Mouse (Mus musculus) kidney, embryonic 14.5 days (tissue): Measurements from ENCODE around the gene Slc30a10. TPM values are rescaled to one million over a fixed set of nuclear protein-coding genes. Genes with fewer than 3 reads are reported as not detected.

Source experiments
- ATAC-seq: fragments of 200-750 bp; cut with Nextera tagmentation; 2 replicates; pipeline ENCODE4 v1.8.0; 2017; ENCODE audit warnings: moderate number of reproducible peaks, mild to moderate bottlenecking, moderate TSS enrichment, moderate library complexity; ENCODE audit not compliant: low FRiP score, low TSS enrichment
- H3K27ac ChIP-seq: fragments of 300-500 bp; sonication (generic); 2 replicates; pipeline ENCODE4 v1.5.1; 2014; ENCODE audit warnings: low read depth, mild to moderate bottlenecking, low read length, moderate library complexity, mixed read lengths
- H3K27me3 ChIP-seq: fragments of 300-500 bp; sonication (generic); 2 replicates; pipeline ENCODE4 v1.6.1; 2014; ENCODE audit warnings: mild to moderate bottlenecking, low read length; ENCODE audit not compliant: control insufficient read depth, insufficient read depth
- H3K36me3 ChIP-seq: fragments of 300-500 bp; sonication (generic); 2 replicates; pipeline ENCODE4 v1.6.1; 2014; ENCODE audit warnings: low read length, mixed read lengths; ENCODE audit not compliant: control insufficient read depth, insufficient read depth
- H3K4me1 ChIP-seq: fragments of 300-500 bp; sonication (generic); 2 replicates; pipeline ENCODE4 v1.6.1; 2014; ENCODE audit warnings: low read length, mixed read lengths; ENCODE audit not compliant: control insufficient read depth, insufficient read depth
- H3K4me2 ChIP-seq: fragments of 300-500 bp; sonication (generic); replicated peaks from 2 replicates; pipeline ENCODE4 v1.6.1; 2014; ENCODE audit warnings: low read depth, mild to moderate bottlenecking, low read length
- H3K4me3 ChIP-seq: fragments of 300-500 bp; sonication (generic); 2 replicates; pipeline ENCODE4 v1.5.1; 2014; ENCODE audit warnings: mild to moderate bottlenecking, low read length
- H3K9ac ChIP-seq: fragments of 300-500 bp; sonication (generic); 2 replicates; pipeline ENCODE4 v1.6.1; 2014; ENCODE audit warnings: low read depth, mild to moderate bottlenecking, low read length, moderate library complexity
- H3K9me3 ChIP-seq: fragments of 300-500 bp; sonication (generic); 2 replicates; pipeline ENCODE4 v1.6.1; 2016; ENCODE audit warnings: low read length; ENCODE audit not compliant: control insufficient read depth
- WGBS: fragments of 180-500 bp; shearing (Covaris S2); extraction: QIAGEN DNeasy Blood & Tissue Kit; methylation state at CpG from one replicate; pipeline ENCODE4 v1.1.7; 2014; 5-methylcytosine and 5-hydroxymethylcytosine counted together
- polyA plus RNA-seq: library from polyadenylated mRNA; unstranded; fragments of >200 nt; fragmentation: Nextera tagmentation; extraction: Ambion mirVana; gene quantifications from 2 replicates; pipeline ENCODE4 v1.2.1, GENCODE M21; 2014

The Slc30a10 gene
- polyA plus RNA-seq, 1 experiment from 2014 or later: 0.22 TPM

DNA sequence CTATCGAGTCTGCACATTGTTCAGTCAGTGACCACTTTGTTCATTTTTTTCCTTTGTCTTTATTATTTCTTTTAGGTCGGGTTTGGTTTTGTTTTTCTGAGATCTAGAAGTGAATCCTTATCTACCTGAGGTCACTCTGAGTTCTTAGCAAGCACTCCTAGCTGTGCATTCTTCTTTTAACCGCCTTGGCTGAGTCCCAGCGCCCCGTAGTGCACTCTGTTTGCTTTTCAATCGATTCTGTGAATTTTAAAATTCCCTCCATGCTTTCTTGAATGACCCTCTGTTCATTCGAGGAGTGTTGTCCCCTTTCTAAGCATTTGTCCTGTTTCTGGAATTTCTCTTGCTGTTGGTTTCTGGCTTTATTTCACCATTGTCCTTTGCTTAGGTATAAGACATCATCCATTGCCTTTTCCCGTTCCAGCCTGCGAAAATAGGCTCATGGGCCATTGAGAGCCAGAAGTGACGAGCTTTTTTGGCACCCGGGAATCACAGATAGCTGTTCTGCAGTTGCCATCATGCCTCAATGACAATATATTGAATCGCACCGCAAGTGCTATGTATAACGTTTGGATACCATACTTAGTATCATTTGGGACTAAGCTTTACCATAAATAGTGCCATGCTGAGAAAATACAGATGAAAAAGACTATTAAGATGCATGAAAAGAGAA lies 42.3 kb downstream of the Slc30a10 start:
- no peaks in the 10 kb centered on the region for H3K4me1 ChIP-seq
- H3K36me3 ChIP-seq: no peaks in the 10 kb centered on the region
- no peak for ATAC-seq
- 83% methylated on average over 14 of the region's 14 CpGs for WGBS
- H3K27ac ChIP-seq: no peak overlapping the region
- no peak overlapping the region for H3K9ac ChIP-seq
- no peaks in the 10 kb centered on the region for H3K27me3 ChIP-seq
- H3K4me3 ChIP-seq: no peak overlapping the region
- no peak overlapping the region for H3K4me2 ChIP-seq
- H3K9me3 ChIP-seq: no peaks in the 10 kb centered on the region

DNA sequence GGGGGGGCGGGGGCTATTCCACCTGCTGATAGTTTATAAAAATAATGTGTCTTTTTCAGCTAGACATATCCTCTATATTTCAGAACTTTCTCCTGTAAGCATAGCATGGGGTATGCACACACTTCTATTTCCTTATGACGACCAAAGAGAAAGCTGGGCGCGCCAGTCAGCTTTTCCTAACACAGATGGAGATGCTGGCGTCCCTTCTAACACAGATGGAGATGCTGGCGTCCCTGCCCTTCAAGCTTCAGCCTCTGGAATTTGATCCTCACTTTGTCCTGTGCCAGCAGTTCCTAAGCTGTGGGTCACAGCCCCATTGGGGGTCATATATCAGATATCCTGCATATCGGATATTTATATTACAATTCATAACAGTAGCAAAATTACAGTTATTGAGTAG lies 46.0 kb downstream of the Slc30a10 start:
- no peak overlapping the region for H3K9ac ChIP-seq
- H3K4me2 ChIP-seq: no peak overlapping the region
- H3K4me1 ChIP-seq: no peaks in the 10 kb centered on the region
- no peaks in the 10 kb centered on the region for H3K36me3 ChIP-seq
- H3K27me3 ChIP-seq: no peaks in the 10 kb centered on the region
- no peak overlapping the region for H3K27ac ChIP-seq
- no peaks in the 10 kb centered on the region for H3K9me3 ChIP-seq
- ATAC-seq: no peak
- H3K4me3 ChIP-seq: no peak overlapping the region
- 71% methylated on average over 7 of the region's 7 CpGs for WGBS

DNA sequence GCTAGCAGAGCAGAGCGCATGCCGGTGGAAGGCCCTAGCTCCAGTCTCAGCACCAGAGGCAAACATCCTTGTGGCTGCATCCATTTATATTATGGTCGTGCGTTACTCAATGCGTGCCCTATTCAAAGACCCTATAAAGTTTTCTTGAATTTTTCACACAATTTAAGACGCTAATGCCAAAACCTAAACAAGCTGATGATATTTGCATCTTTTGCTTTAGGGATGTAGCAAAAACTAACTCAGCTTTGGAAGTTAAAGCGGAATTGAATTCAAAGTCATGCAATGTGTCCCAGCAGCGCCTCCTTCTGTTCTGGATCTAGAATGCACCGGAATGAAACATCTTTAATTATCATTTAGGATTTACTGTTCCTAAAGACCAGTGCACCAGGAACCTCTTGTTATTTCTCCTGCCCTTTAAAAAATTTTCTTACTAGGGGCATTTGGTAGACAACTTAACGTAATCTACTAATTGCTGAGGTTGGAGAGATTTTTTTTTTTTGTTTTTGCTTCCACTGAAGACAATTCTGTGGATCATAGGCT lies 47.2 kb downstream of the Slc30a10 start:
- H3K4me1 ChIP-seq: no peaks in the 10 kb centered on the region
- no peaks in the 10 kb centered on the region for H3K9me3 ChIP-seq
- 38% methylated on average over 10 of the region's 10 CpGs for WGBS
- H3K9ac ChIP-seq: no peak overlapping the region
- H3K36me3 ChIP-seq: no peaks in the 10 kb centered on the region
- no peak overlapping the region for H3K4me3 ChIP-seq
- no peak overlapping the region for H3K27ac ChIP-seq
- no peak for ATAC-seq
- H3K27me3 ChIP-seq: no peaks in the 10 kb centered on the region
- no peak overlapping the region for H3K4me2 ChIP-seq

DNA sequence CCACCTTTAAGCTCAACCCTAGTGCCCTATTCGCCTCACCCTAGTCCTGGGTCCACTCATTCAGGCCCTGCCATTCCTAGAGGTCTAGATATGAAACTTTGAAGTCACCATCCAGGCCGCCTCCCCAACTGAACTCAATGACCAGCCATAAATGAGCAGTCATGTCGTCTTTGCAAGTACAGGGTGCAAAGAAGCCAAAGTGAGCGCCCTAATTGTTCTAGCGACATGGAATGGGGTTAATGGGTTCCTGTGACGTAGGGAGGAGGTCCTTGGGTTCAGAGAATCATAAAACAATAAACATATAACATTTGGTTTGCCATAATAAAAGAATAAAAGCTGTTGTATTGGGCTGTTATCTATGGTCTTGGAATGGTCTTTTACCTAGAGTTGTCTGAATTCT lies 47.9 kb downstream of the Slc30a10 start:
- Histone ChIP-seq H3K9me3 (no peaks in the 10 kb centered on the region), H3K4me2 (no peak overlapping the region), H3K36me3 (no peaks in the 10 kb centered on the region), H3K27me3 (no peaks in the 10 kb centered on the region), H3K4me1 (no peaks in the 10 kb centered on the region), H3K4me3 (no peak overlapping the region), H3K9ac (no peak overlapping the region), H3K27ac (no peak overlapping the region)
- 34% methylated on average over 6 of the region's 6 CpGs for WGBS
- no peak for ATAC-seq

DNA sequence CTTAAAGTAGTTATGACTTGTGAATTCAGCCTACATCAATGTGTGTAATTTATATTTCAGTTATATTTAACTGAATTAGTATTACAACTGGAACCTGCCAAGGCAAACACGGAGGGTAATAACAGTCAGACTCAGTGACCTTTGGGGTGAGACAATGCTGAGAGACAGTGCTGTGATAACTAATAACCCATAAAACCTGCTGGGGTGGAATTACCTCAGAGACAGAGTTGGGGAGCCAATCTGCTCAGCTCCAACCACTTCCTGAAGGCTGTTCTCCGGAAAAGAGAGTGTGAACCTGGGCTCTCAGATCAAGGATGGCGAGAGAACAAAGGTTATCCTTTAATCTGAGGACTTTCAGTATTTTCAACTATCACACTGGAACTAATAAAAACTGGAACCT lies 54.4 kb downstream of the Slc30a10 start:
- Histone ChIP-seq H3K4me1 (no peaks in the 10 kb centered on the region), H3K36me3 (no peaks in the 10 kb centered on the region), H3K9ac (no peak overlapping the region), H3K27ac (no peak overlapping the region), H3K4me3 (no peak overlapping the region), H3K4me2 (no peak overlapping the region), H3K27me3 (no peaks in the 10 kb centered on the region), H3K9me3 (no peaks in the 10 kb centered on the region)
- 39% methylated on average over 3 of the region's 3 CpGs for WGBS
- ATAC-seq: no peak

DNA sequence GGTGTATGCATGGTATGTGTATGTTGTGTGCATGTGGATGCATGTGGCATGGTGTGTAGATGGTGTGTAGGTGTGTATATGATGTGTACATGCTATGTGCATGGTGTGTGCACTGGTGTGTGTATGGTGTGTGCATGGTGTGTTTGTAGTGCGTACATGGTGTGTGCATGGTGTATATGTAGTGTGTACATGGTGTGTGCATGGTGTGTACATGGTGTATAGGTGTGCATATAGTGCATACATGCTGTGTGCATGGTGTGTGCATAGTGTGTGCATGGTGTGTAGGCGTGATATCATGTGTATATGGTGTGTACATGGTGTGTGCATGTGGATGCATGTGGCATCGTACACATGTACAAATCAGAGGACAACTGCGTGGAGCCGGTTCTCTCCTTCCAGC lies 56.7 kb downstream of the Slc30a10 start:
- Histone ChIP-seq H3K4me3 (no peak overlapping the region), H3K36me3 (no peaks in the 10 kb centered on the region), H3K9me3 (no peaks in the 10 kb centered on the region), H3K4me2 (no peak overlapping the region), H3K27me3 (no peaks in the 10 kb centered on the region), H3K4me1 (no peaks in the 10 kb centered on the region), H3K9ac (no peak overlapping the region), H3K27ac (no peak overlapping the region)
- WGBS: 89% methylated on average over 5 of the region's 5 CpGs
- no peak for ATAC-seq

DNA sequence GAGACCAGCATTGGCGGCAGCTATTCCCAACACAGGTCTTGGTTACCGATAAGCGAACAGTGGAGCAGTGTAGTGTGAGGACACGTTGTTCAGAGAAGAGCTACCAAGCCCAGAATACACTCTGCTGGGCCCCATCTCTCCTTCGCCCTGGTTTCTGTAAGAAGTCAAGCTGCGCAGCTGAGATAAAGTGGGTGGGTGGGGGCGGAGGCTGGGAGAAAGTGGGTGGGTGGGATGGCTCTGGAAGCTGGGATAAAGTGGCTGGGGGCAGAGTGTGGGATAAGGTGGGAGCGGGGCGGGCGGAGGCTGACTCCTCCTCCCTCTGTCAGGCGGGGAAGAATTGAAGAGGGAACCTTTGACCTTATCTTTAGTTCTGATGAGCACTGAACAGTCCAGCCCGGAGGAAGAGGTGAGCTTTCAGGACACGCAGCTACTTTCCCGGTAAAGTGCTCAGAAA lies 60.9 kb downstream of the Slc30a10 start:
- H3K4me2 ChIP-seq: no peak overlapping the region
- H3K27me3 ChIP-seq: no peaks in the 10 kb centered on the region
- no peak overlapping the region for H3K27ac ChIP-seq
- H3K4me3 ChIP-seq: no peak overlapping the region
- H3K36me3 ChIP-seq: no peaks in the 10 kb centered on the region
- WGBS: 54% methylated on average over 14 of the region's 14 CpGs
- H3K9me3 ChIP-seq: no peaks in the 10 kb centered on the region
- ATAC-seq: 0 out of 2 replicates have a peak, but pooled peaks have one; percentile 20
- no peaks in the 10 kb centered on the region for H3K4me1 ChIP-seq
- no peak overlapping the region for H3K9ac ChIP-seq

DNA sequence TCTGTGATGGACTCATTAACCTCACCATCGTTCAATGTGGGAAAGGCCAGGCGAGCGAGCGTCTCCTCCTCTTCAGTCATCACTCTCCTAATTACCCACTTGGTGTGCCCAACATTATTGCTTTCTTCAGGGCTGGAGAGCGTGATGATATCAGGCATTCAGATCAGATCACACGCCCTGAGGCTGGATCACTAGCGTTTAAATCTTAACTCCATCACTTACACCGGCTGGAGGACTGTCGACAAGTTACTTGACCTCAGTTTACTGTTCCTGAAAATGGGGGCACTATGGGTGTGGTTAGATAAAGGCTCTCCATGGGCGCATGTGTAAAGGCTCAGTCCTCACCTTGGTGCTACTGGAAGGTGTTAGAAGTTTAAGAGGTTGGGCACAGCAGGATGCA lies 61.4 kb downstream of the Slc30a10 start:
- Histone ChIP-seq H3K9ac (no peak overlapping the region), H3K27me3 (no peaks in the 10 kb centered on the region), H3K4me2 (no peak overlapping the region), H3K9me3 (no peaks in the 10 kb centered on the region), H3K4me1 (no peaks in the 10 kb centered on the region), H3K4me3 (no peak overlapping the region), H3K36me3 (no peaks in the 10 kb centered on the region), H3K27ac (no peak overlapping the region)
- WGBS: 49% methylated on average over 10 of the region's 10 CpGs
- ATAC-seq: no peak

DNA sequence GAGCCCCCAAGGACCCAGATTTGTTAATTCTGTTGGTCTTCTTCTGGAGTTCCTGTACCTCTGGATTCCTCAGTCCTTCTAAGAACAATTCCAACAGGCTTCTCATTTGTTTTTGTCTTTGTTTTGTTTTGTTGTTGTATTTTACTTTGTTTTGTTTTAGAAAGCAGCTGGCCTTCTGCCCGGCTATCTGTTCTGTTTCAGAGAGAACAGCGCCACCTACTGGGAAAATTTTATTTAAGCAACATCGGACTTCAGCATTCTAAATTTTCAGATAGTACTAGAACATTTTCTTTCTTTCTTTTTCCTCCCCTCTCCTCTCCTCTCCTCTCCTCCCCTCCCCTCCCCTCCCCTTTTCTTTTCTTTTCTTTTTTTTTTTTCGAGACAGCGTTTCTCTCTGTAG lies 62.9 kb downstream of the Slc30a10 start:
- Histone ChIP-seq H3K9ac (no peak overlapping the region), H3K36me3 (no peaks in the 10 kb centered on the region), H3K4me2 (no peak overlapping the region), H3K27me3 (no peaks in the 10 kb centered on the region), H3K4me1 (no peaks in the 10 kb centered on the region), H3K27ac (no peak overlapping the region), H3K4me3 (no peak overlapping the region), H3K9me3 (no peaks in the 10 kb centered on the region)
- 5% methylated on average over 3 of the region's 5 CpGs for WGBS
- ATAC-seq: no peak
